Mouse (Mus musculus): ENCODE results near the gene Sobp.

DNA sequence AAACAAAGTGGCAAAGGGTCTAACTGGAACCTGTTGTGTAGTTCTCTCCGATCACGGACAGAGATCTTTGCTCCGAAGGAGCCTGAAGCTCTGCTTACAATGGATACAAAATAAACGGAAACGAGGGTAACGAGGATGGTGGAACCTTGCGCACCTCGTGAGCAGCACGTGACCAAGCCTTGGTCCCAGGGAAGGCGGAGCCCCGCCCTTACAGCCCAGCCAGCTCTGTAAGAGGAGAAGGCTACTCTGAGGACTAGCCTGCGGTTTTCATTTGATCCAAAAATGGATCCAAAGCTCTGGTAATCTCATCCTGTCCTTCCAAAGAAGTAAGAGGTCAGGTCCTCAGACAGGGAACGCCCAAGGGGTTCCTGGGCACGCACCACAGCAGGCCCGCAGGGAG, 185.7 kb downstream of the Sobp start:
- TF ChIP-seq CTCF (IDR thresholded peaks at IDR 0.05; ENCODE audit: insufficient read depth, low read depth, low read length) (no peak), POLR2A (IDR thresholded peaks at IDR 0.05; ENCODE audit: insufficient read depth, low read depth, low read length) (no peak)

Measured in olfactory bulb, adult 2 months (tissue).